Mouse (Mus musculus): Measurements from ENCODE around the gene Smc1a.

Gene Smc1a

GRCm38 (mm10) chrX:152016151-152017145 is at the start of gene Smc1a, which contains the start of gene Ribc1:
Smc1a (plus strand) TSS chrX:152016428.
Ribc1 (minus strand) TSS chrX:152016295.
- peak; percentile 93 for DNase-seq (ENCODE audit: low read depth, low spot score)

- DNase-seq (ENCODE audit: low read depth, low spot score), result no peak
Measured at GRCm38 (mm10) chrX:151999006-151999710, 17.1 kb upstream of the Smc1a start.

DNA sequence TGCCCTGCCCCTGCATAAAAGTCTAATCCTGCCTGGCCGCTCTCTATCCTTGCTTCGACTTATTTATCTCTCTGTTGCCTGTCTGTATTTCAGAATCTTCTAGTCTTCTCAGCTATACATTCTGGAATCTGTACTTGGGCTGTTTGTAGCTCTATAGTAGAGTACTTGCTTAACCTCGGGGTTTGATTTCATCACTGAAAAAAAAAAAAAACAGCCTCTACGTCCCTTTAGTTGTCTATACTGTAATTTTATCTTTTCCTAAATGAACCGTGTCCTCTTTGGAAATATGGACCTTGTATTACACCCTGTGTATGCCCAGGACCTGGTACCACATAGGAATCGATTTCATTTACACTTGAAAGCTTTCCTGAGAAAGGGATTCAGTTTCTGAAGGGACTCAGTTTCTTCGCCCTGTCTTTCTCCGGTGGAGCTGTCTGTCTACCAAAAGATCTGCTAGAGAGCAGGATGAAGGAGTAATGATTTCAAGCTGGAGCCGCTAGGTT is 15.0 kb upstream of the Smc1a start:
- DNase-seq (ENCODE audit: low read depth, low spot score), result no peak

DNA sequence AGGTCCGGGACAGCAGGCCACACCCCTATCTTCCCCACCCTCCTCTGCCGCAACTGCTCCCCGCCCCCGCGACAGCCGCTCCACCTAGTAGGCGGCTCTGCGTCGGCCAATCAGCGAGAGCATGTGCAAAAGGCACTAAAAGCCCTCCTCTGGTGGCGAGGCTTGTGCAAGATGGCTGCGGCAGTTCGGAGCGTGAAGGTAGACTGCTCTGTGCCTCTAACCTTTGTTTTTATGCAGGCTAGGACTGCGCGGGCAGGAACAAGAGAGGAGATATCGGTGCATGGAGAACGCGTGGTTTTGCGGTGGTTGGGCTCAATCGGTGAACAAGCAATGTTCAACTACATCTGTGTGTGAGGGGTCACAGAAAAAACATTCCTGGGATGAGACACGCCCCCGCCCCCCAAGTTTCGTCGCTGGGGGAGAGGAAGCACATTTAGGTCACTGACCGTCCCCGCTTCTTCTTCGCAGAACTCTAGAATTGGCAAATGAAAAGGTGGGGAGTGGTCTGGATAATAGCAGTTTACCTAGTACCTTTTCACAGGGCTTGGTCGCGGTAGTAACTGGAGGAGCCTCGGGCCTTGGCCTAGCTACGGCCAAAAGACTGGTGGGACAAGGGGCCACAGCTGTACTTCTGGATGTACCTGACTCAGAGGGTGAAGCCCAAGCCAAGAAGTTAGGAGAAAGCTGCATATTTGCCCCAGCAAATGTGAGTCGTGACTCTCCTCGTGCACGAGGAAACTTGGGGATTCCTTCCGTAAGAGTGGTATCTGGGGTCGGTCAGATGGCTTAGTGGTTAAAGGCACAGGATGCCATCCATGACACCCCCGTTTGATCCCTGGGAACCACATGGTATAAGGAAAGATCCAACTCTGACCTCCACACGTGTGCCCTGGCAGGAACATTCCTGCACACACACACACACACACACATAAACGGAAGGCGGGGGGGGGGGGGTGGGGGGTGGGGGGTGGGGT is 14.2 kb upstream of the Smc1a start, which contains the start of gene Hsd17b10:
TSS of gene Hsd17b10 (plus strand) at position 109 of the 974 bp plus-strand sequence.
- DNase-seq (ENCODE audit: low read depth, low spot score), result peak; percentile 81

GRCm38 (mm10) chrX:152002865-152003264 is 13.4 kb upstream of the Smc1a start:
- DNase-seq (ENCODE audit: low read depth, low spot score), result no peak

- no peak for DNase-seq (ENCODE audit: low read depth, low spot score)
Measured at GRCm38 (mm10) chrX:152007863-152008262, 8.4 kb upstream of the Smc1a start.

DNA sequence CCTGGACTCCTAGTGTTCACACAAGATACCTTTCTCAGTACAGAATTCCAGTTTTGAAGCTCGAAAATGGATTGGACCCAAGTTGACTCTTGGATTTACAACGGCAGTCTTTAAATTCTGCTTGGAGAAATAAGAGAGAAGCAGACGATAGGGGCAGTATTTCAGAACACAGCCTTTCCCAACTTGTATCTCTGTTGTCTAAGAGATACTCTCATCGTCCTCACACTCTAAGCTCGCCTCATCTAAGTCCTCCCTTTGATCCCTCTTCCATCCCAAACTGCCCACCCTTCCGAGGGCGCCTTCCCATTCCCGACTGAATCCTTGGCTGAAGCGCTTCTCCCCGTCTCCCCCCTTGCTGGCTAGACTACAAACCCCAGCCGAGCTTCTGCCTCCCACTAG is 477 bp upstream of the Smc1a start:
- DNase-seq (ENCODE audit: low read depth, low spot score), result no peak

DNA sequence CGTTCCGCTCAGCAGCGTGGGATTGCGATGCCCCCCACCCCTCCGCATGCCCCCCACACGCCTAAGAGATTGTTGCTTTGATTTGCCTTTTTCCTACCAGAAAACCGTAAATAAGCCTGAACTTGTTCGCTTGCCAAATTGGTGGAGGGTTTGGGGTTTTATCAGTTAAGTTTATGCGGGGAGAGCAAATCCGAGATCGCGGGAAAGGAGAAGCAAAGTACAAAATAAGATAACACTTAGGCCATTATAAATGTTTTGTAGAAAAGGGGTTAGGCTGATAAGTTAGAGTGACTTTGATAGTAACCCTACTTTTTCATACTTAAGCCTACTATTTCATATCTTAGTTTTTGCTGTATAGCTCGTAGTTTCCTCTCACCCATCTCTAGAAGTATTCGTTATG is 958 bp downstream of the Smc1a start:
- no peak for DNase-seq (ENCODE audit: low read depth, low spot score)

DNA sequence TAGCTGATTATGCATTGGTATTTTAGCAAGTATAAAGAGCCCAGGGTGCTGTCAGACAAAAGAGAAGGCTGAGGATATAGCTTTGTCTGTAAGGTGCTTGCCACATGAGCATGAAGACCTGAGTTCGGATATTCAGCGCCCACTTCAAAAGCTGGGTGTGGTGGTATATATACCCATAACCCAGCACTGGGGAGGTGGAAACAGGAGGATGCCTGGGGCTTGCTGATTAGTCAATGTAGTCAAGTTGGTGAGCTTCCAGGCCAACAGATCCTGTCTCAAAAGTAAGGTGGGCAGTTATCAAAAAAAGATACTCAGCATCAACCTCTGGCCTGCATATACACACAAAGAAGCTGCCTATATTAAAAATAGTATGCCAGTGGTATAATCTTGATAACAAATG is 3.1 kb downstream of the Smc1a start:
- DNase-seq (ENCODE audit: low read depth, low spot score), result no peak

- no peak for DNase-seq (ENCODE audit: low read depth, low spot score)
Measured at GRCm38 (mm10) chrX:152039865-152040264, 23.6 kb downstream of the Smc1a start.

GRCm38 (mm10) chrX:152047230-152047629 is 31.0 kb downstream of the Smc1a start:
- no peak for DNase-seq (ENCODE audit: low read depth, low spot score)

DNA sequence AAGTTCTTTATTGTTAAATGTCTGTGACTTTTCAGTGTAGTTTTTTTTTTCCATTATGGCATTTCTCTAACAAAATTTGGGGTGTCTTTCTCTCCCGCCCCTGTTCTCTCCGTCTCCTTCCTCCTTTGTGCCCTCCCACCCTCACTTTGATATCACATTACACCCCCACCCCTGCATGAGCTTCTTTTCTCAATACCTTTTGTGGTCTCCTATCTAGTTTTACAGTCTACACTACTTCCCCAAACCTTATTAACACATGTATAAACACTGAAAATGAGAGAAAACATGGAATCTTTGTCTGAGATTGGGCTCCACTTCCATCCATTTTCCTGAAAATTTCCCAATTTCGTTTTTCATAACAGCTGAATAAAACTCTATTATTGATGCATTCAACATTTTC is 36.3 kb downstream of the Smc1a start:
- DNase-seq (ENCODE audit: low read depth, low spot score), result no peak

DNA sequence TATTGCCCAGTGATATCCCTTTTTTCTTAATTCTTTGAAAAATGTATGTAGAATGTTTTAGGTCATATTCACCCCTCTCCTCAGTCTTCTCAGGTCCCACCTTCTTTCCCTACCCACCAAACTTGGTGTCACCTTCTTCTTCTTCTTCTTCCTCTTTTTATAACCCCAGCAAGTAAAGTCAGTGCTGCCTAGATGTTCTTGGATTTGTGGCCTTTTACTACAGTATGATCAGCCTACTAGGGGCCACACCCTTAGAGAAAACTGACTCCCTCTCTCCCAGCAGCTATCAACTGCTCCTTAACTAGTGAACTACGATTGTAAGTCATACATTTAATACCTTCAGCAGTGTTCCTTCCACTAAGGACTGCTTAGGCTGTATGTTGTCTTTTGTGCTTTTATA is 37.9 kb downstream of the Smc1a start:
- no peak for DNase-seq (ENCODE audit: low read depth, low spot score)

- DNase-seq (ENCODE audit: low read depth, low spot score), result no peak
Measured at GRCm38 (mm10) chrX:152065674-152066073, 49.4 kb downstream of the Smc1a start.

- DNase-seq (ENCODE audit: low read depth, low spot score), result no peak
Measured at GRCm38 (mm10) chrX:152067789-152068188, 51.6 kb downstream of the Smc1a start.

- peak; percentile 3 for DNase-seq (ENCODE audit: low read depth, low spot score)
Measured at GRCm38 (mm10) chrX:152089832-152090614, 73.8 kb downstream of the Smc1a start.

GRCm38 (mm10) chrX:152097572-152097971 is 81.3 kb downstream of the Smc1a start:
- no peak for DNase-seq (ENCODE audit: low read depth, low spot score)
